28 mouse cellular contexts compared by ENCODE assay signal in genomic region chr5:73558756-73559155, GRCm38 (mm10).
"Had no signal": no experiment of that assay in that cellular context is flagged by ENCODE, and none has a peak within 500 bp of the region (broad histone marks: within the 10 kb centered on the region; RNA-seq: fewer than 3 reads in every experiment).

No protein-coding gene starts in this region.

- ATAC-seq: forebrain, embryonic 13.5 days; forebrain, embryonic 14.5 days; forebrain, embryonic 15.5 days; forebrain, embryonic 16.5 days; forebrain, postnatal 0 days had no signal

- DNase-seq: cerebellum, adult 8-10 months; cerebellum, adult 9-10 months; cerebellum, adult 9-11 months; cerebellum, postnatal 10 days; cerebellum, postnatal 14 days; cerebellum, postnatal 25 days; cerebellum, postnatal 36 days; embryo, embryonic 11 days; forebrain, postnatal 0 days; gastrocnemius, adult 2 months; gastrocnemius, postnatal 10 days; gastrocnemius, postnatal 14 days; gastrocnemius, postnatal 25 days; gastrocnemius, postnatal 36 days; heart, adult 11 months; heart, adult 18-20 months; heart, adult 2 months had no signal

- H3K4me1 ChIP-seq: embryonic facial prominence, embryonic 10.5 days; embryonic facial prominence, embryonic 12.5 days; forebrain, embryonic 13.5 days had no signal

- H3K9ac ChIP-seq: embryonic facial prominence, embryonic 12.5 days; embryonic facial prominence, embryonic 13.5 days; embryonic facial prominence, embryonic 15.5 days; forebrain, embryonic 12.5 days; forebrain, embryonic 13.5 days; forebrain, embryonic 15.5 days; forebrain, postnatal 0 days had no signal

- H3K4me2 ChIP-seq: embryonic facial prominence, embryonic 12.5 days; embryonic facial prominence, embryonic 13.5 days; embryonic facial prominence, embryonic 15.5 days; forebrain, embryonic 12.5 days; forebrain, embryonic 13.5 days; forebrain, embryonic 15.5 days had no signal

- H3K4me3 ChIP-seq: embryonic facial prominence, embryonic 10.5 days; embryonic facial prominence, embryonic 12.5 days; embryonic facial prominence, embryonic 13.5 days; embryonic facial prominence, embryonic 15.5 days; erythroblast, embryonic 14.5 days; forebrain, embryonic 10.5 days; forebrain, embryonic 12.5 days; forebrain, embryonic 13.5 days; forebrain, embryonic 15.5 days; gastrocnemius, adult 2 months; heart, adult 2 months had no signal

- H3K9me3 ChIP-seq: embryonic facial prominence, embryonic 10.5 days; embryonic facial prominence, embryonic 12.5 days; embryonic facial prominence, embryonic 13.5 days; embryonic facial prominence, embryonic 15.5 days; forebrain, embryonic 10.5 days; forebrain, embryonic 12.5 days; forebrain, embryonic 13.5 days; forebrain, embryonic 15.5 days had no signal

- H3K27ac ChIP-seq: embryonic facial prominence, embryonic 10.5 days; embryonic facial prominence, embryonic 12.5 days; embryonic facial prominence, embryonic 13.5 days; embryonic facial prominence, embryonic 15.5 days; forebrain, embryonic 10.5 days; forebrain, embryonic 12.5 days; forebrain, embryonic 13.5 days; forebrain, embryonic 15.5 days; gastrocnemius, adult 2 months; heart, adult 2 months had no signal

- H3K27me3 ChIP-seq: embryonic facial prominence, embryonic 12.5 days; embryonic facial prominence, embryonic 13.5 days; embryonic facial prominence, embryonic 15.5 days; forebrain, embryonic 12.5 days; forebrain, embryonic 13.5 days; forebrain, embryonic 15.5 days had no signal
